Mouse (Mus musculus) thymus, adult 2 months (tissue): ENCODE data around the gene Phpt1.

Source experiments
- CTCF ChIP-seq: fragments of 200-500 bp; IDR thresholded peaks from 2 replicates; pipeline ENCODE4 v1.5.1; 2012; ENCODE audit warnings: mild to moderate bottlenecking, control low read depth, low read length, moderate library complexity, borderline replicate concordance; ENCODE audit not compliant: control insufficient read depth, poor library complexity, insufficient read depth; ENCODE audit errors: extremely low read depth
- POLR2A ChIP-seq: fragments of 200-500 bp; IDR thresholded peaks from 2 replicates; pipeline ENCODE4 v1.6.1; 2012; ENCODE audit warnings: mild to moderate bottlenecking, low read length, control low read depth, moderate library complexity; ENCODE audit not compliant: control insufficient read depth, poor library complexity, insufficient read depth; ENCODE audit errors: extremely low read depth

- TF ChIP-seq POLR2A (no peak), CTCF (no peak)
Measured at GRCm38 (mm10) chr2:25608671-25609070, 33.6 kb upstream of the Phpt1 start.
